Mouse (Mus musculus): Measurements from ENCODE around the gene Fam217a. TPM values are rescaled to one million over a fixed set of nuclear protein-coding genes. Genes with fewer than 3 reads are reported as not detected.
"Not testable (repeated sequence)": the region's sequence is repeated elsewhere in the genome, so short reads cannot be mapped to it uniquely, and the experiment has no call there.

The Fam217a gene
- polyA plus RNA-seq (2012; ENCODE audit: insufficient read depth, insufficient read length, missing spikeins): 2.7 and 4.6 TPM in 2 replicates

DNA sequence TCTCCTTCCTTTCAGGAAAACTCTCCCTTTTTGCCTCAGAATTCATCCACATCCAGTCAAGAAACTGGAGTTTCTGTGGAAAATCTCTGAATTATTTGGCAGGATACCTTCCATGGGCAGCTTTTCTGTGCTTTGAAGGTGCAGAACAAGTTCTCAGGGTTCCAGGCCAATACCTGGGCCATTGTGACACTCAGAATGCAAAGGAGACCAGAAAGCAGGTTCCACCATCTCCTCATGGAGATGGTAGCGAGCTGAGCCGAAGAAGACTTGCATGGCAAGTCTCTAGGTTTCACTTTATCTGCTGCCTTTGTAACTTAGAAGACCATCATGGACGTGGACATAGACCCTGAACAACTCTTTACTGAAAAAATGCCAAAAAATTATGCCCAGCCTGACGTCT lies at the start of gene Fam217a, which contains the start of gene 4933417A18Rik:
TSS of gene Fam217a (minus strand) at position 101 of the 400 bp plus-strand sequence.
TSS of gene 4933417A18Rik (plus strand) at position 200 of the 400 bp plus-strand sequence.
- H3K4me1 ChIP-seq (ENCODE audit: control insufficient read depth, insufficient read depth, insufficient read length, low read length): no peaks in the 10 kb centered on the region
- no peak within 1 kb of the TSS for H3K4me3 ChIP-seq (ENCODE audit: insufficient read depth, low read depth, low read length)
- H3K27ac ChIP-seq (replicated peaks; ENCODE audit: low read depth, low read length): no peak within 1 kb of the TSS

DNA sequence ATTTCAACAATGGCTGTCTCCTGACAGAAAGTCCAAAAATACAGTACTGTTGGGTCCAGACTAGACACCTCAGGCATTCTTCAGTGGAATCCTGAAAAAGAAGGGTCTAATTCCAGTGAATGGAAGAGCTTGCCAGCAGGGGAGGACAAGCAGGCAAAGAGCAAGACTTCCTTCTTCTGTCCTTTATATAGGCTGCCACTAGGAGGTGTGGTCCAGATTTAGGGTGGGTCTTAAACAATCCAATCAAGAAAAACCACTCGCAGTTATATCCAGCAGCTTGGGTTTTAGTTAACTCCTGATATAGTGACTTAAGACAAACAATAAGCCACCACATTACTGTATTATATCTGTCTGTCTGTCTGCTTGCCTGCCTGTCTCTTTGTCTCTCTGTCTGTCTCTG lies 49.7 kb upstream of the Fam217a start:
- H3K4me1 ChIP-seq (ENCODE audit: control insufficient read depth, insufficient read depth, insufficient read length, low read length): peaks cover 2% of the 10 kb centered on the region; the same call in 1 of the 2 replicates
- no peak overlapping the region for H3K4me3 ChIP-seq (ENCODE audit: insufficient read depth, low read depth, low read length)
- no peak overlapping the region for H3K27ac ChIP-seq (replicated peaks; ENCODE audit: low read depth, low read length)

DNA sequence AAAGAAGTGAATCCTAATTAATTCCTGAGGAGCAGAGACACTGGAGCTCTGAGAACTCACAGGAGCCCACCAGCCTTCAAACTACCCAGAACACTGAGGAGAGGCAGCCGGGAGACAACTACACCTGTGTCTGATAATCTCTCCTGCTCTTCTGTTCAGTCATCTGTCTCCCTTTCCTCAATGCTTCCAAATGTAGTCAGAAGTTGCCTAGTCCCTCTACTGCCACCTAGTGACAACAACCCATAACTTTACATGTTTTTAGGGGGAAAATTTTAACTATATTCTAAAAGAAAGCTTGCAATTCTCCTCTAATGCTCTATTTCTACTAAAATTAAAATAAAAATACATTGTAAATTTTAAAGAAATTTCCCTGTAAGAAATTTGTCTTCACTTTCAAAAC lies 49.0 kb upstream of the Fam217a start:
- H3K4me1 ChIP-seq (ENCODE audit: control insufficient read depth, insufficient read depth, insufficient read length, low read length): peaks cover 2% of the 10 kb centered on the region; the same call in 1 of the 2 replicates
- H3K27ac ChIP-seq (replicated peaks; ENCODE audit: low read depth, low read length): no peak overlapping the region
- H3K4me3 ChIP-seq (ENCODE audit: insufficient read depth, low read depth, low read length): no peak overlapping the region

DNA sequence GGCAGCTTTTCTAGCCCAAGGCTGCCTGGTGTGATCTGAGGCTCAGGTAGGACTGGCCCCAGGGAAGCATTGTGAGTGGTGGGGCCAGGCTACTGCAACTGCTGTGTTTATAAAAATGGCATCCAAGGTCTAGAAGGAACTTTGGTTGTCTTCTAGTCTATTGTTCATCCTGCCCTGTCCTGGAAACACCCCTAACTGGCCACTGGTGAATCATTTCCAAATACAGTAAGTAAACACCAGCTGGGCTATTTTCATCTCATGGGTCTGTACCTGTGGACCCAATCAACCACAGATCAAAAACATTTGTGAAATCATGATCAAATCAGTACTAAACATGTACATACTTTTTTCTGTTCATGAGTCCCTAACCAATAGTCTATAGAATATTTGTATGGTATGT lies 48.3 kb upstream of the Fam217a start:
- H3K4me3 ChIP-seq (ENCODE audit: insufficient read depth, low read depth, low read length); H3K4me1 ChIP-seq (ENCODE audit: control insufficient read depth, insufficient read depth, insufficient read length, low read length); H3K27ac ChIP-seq (replicated peaks; ENCODE audit: low read depth, low read length): not testable (repeated sequence)

DNA sequence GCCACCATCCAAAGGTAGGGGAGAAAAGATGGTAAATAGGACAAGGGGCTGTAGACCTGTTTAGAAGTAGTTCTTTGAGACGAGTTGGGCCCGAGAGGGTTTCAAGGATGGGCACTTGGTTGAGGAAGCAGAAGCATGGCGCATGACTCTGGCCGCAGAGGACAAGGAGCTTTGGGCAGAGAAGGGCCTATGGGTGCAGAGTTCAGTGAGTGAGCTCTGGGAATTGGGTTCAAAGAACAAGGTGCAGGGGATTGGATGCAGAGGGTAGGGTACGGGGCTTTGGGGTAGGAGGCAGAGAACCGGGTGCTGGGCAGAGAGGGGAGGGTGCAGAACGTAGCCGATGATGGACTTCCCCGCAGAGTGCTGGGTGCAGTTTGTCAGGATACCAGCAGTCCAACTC lies 41.5 kb upstream of the Fam217a start:
- H3K27ac ChIP-seq (replicated peaks; ENCODE audit: low read depth, low read length); H3K4me1 ChIP-seq (ENCODE audit: control insufficient read depth, insufficient read depth, insufficient read length, low read length); H3K4me3 ChIP-seq (ENCODE audit: insufficient read depth, low read depth, low read length): not testable (repeated sequence)

DNA sequence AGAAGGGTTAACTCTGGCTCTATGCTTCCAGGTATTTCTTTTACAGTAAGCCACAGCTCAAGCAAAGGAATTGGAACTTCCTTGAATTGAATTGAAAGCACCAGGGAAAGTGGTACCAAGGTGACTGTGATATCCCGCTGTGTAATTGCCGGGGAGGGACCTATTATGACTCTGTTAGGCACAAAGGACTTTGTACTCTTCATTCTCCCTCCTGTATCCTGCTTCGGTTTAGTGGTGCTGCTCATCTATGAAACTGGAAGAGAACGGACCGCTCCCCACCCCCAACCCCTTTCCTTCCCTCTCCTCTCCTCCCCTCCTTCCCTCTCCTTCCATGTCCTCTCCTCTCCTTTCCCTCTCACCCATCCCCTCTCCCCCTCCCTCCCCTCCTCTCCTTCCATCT lies 40.8 kb upstream of the Fam217a start:
- Histone ChIP-seq H3K4me3 (ENCODE audit: insufficient read depth, low read depth, low read length) (peak overlapping the region; percentile 54), H3K4me1 (ENCODE audit: control insufficient read depth, insufficient read depth, insufficient read length, low read length) (no peaks in the 10 kb centered on the region)

DNA sequence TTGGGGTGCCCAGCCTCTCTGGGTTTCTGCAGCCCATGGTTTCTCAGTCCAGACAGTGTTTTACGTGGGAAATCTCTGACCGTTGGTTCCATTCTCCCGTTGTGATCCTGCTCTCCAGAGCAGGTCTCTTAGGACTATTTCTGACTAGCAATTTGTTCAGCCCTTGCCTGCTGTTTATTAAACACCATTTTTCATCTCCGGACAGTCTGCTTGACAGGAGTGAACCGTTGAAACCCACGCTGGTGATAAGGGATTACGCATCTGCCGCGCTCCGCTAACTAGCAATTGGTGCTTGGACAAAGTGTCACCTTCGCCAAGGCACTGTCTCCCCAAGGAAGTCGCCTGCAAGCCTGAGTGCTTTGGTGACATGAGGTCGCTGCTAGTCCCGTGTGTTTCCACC lies 40.3 kb upstream of the Fam217a start:
- Histone ChIP-seq H3K4me3 (ENCODE audit: insufficient read depth, low read depth, low read length) (peak overlapping the region; percentile 54), H3K27ac (replicated peaks; ENCODE audit: low read depth, low read length) (no peak overlapping the region), H3K4me1 (ENCODE audit: control insufficient read depth, insufficient read depth, insufficient read length, low read length) (no peaks in the 10 kb centered on the region)

More for the DNA sequence above, 40.8 kb upstream of the Fam217a start:
- no peak overlapping the region for H3K27ac ChIP-seq (replicated peaks; ENCODE audit: low read depth, low read length)

DNA sequence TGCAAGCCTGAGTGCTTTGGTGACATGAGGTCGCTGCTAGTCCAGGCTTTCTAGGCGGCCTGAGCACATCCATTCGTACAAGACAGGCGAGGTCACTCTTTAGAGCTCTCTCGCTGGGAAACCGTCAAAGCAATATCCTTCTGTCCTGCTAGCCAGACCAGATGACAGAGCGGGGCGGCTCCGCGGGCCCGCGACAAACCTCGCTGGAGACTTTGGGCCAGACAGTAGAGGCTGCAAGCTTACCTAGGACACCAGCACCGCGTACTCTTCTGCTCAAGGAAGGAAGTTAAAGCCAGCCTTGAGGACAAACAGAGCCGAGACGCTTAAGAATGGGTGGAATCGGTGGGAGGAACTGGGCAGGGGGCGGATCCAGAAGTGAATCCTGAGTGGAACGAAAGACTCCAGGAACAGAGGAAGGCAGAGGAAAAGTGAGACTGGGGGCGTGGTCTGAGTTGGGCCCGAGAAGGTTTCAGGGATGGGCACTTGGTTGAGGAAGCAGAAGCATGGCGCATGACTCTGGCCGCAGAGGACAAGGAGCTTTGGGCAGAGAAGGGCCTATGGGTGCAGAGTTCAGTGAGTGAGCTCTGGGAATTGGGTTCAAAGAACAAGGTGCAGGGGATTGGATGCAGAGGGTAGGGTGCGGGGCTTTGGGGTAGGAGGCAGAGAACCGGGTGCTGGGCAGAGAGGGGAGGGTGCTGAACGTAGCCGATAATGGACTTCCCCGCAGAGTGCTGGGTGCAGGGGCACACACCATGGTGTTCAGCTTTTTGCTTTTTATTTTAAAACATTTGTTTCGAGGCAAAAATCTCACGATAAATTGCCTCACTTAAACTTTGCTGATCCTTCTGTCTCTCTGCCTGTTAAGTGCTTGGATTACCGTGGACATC lies 39.6 kb upstream of the Fam217a start, which contains the start of gene Eci3:
TSS of gene Eci3 (minus strand) at position 300 of the 887 bp plus-strand sequence.
- no peaks in the 10 kb centered on the region for H3K4me1 ChIP-seq (ENCODE audit: control insufficient read depth, insufficient read depth, insufficient read length, low read length)
- peak within 1 kb of the TSS; percentile 54 for H3K4me3 ChIP-seq (ENCODE audit: insufficient read depth, low read depth, low read length)
- no peak within 1 kb of the TSS for H3K27ac ChIP-seq (replicated peaks; ENCODE audit: low read depth, low read length)

DNA sequence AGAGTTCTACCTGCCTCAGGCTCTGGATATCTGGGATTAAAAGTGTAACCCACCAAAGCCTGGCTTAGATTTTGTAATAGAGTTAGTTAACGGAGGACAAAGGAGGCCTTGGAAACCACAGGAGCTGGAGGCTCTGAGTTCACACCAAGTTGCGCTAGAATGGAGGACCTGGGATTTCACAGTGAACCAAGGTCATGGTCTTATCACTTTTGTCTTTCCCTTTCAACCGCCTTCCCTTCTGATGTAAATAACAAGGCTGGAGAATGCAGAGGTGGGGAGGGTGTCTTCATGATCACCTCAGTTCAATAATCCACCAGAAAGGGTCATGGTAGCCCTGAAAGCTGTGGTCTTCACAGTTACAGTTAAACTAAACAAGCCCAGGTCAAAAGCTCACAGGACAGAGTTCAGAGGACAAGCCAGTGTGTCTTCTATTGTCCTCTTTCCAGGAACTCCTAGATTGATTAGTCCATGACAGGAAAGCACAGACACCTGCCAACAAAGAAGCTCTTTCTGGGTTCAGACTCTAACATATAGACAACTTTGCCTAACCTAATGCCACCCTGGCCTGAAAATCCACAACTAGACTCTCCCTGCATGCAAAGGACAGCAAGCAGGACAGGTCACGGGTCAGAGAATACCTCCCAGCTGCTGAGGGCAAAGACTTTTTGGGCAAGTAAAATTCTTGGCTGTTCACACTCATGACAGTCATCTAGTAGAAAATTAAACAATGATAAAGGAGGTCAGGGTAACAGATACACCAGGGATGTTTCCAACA lies 37.1 kb upstream of the Fam217a start:
- H3K27ac ChIP-seq (replicated peaks; ENCODE audit: low read depth, low read length): no peak overlapping the region

DNA sequence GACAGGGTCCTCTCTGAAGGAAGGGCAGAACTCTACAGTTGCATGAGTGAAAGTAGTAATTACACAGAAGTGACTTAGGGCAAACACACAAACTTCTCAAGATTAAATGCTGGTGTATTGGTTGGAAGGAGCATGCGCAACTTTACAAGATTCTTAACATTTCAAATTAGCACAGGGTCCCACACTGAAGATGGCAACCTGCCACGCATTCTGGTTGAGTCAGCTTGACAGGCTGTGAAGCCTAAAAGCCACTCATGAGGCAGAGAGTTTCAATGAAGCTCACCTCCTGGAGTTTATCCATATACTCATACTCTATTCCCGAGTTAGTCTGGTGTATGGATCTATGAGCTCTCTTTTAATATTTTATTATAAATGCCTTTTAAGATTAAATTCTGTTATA lies 34.0 kb upstream of the Fam217a start:
- H3K4me3 ChIP-seq (ENCODE audit: insufficient read depth, low read depth, low read length); H3K27ac ChIP-seq (replicated peaks; ENCODE audit: low read depth, low read length); H3K4me1 ChIP-seq (ENCODE audit: control insufficient read depth, insufficient read depth, insufficient read length, low read length): not testable (repeated sequence)

More for the DNA sequence above, 37.1 kb upstream of the Fam217a start:
- H3K4me1 ChIP-seq (ENCODE audit: control insufficient read depth, insufficient read depth, insufficient read length, low read length): no peaks in the 10 kb centered on the region
- no peak overlapping the region for H3K4me3 ChIP-seq (ENCODE audit: insufficient read depth, low read depth, low read length)

DNA sequence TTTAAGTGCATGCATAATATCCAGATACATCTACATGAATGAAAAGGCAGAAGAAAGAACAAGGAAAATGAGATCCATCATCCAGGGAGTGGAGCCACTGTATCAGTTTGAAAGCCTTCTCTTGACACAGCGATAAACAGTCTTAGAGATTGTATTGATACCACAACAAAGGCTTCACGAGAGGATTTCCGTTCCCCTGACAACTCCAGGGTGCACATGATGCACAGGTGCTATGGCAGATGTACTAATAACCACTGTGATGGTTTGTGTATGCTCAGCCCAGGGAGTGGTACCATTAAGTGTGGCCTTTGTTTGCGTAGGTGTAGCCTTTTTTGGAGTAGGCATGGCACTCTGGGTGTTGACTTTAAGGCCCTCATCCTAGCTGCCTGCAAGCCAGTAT lies 32.8 kb upstream of the Fam217a start:
- Histone ChIP-seq H3K27ac (replicated peaks; ENCODE audit: low read depth, low read length) (no peak overlapping the region), H3K4me3 (ENCODE audit: insufficient read depth, low read depth, low read length) (no peak overlapping the region), H3K4me1 (ENCODE audit: control insufficient read depth, insufficient read depth, insufficient read length, low read length) (no peaks in the 10 kb centered on the region)

DNA sequence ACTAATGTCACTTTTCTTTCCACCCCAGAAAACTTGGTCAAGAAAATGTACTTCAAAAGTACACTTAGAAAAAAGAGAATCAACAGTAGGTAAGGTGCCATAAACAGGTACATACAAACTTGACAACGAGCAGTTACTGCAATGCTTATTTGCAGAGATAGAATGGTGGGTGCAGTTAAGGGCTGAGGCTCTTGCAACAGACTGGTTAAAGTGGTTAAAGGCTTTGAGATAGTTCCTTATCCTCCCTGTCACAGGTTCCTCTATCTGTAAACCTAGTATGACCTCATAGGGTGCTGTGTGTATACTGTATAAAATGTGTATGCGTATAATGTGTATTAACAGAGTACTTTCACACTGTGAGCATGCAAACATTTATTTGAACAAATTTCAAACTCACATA lies 27.3 kb upstream of the Fam217a start:
- H3K27ac ChIP-seq (replicated peaks; ENCODE audit: low read depth, low read length); H3K4me3 ChIP-seq (ENCODE audit: insufficient read depth, low read depth, low read length); H3K4me1 ChIP-seq (ENCODE audit: control insufficient read depth, insufficient read depth, insufficient read length, low read length): not testable (repeated sequence)

DNA sequence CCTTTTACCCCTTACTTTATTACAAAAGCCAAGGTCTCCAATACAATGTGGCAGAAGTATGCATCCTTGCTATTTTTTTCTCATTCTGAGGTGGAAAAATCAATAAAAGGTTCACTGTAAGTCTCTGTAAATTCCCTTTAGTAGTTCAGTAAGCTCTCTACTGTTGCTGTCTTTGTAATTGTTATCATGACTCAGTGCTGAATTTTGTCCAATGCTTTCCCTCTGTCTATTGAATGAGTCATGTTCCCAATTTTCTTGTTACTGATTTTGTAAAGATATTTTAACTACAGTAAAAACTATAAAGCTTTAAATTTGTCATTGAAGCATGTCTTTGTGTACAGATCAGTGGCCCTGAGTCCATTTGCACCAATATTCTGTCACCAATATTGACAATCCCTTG lies 18.3 kb upstream of the Fam217a start:
- H3K4me3 ChIP-seq (ENCODE audit: insufficient read depth, low read depth, low read length): no peak overlapping the region
- no peak overlapping the region for H3K27ac ChIP-seq (replicated peaks; ENCODE audit: low read depth, low read length)
- H3K4me1 ChIP-seq (ENCODE audit: control insufficient read depth, insufficient read depth, insufficient read length, low read length): no peaks in the 10 kb centered on the region

DNA sequence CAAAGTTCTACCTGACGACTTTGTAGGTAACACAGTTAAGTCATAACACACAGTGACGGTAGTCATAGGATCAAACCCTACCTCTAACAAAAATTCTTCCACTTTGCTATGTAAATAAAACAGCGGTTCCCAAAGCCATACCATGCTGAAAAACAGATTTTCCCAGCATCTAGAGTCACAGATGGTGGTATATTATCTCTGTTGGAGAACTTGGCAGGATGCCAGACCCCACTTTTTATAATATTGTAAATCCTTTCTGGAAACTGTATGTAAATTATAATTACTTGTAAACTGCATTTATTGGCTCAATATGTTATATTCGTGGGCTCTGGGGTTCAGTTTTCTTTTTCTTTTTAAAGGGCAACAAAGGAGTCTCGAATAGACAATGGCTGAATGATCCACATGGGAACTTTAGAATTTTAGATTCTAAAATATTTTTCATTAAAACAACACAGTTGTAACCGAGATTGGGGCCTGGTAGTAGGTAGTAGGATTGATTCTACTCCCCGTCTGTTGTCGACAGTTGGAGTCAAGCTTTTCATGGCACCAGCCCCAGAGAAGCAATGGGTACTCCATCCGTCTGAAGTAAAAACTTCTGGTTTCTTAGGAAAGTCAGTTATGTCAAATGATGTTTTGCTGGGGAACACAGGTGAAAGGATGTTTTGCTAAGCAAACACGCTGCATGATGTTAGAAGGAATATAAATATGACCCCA lies 11.0 kb upstream of the Fam217a start:
- no peak overlapping the region for H3K27ac ChIP-seq (replicated peaks; ENCODE audit: low read depth, low read length)
- H3K4me3 ChIP-seq (ENCODE audit: insufficient read depth, low read depth, low read length): no peak overlapping the region
- H3K4me1 ChIP-seq (ENCODE audit: control insufficient read depth, insufficient read depth, insufficient read length, low read length): no peaks in the 10 kb centered on the region

Data from brown adipose tissue, adult 24 weeks (tissue).